Mouse (Mus musculus): ENCODE measurements around the gene Dhtkd1. TPM values are rescaled to one million over a fixed set of nuclear protein-coding genes. Genes with fewer than 3 reads are reported as not detected.

Gene Dhtkd1
- polyA plus RNA-seq, 1 experiment from 2014 or later: 3.5 TPM

GRCm38 (mm10) chr2:5943071-5943470, 479 bp upstream of the Dhtkd1 start:
- peak overlapping the region; percentile 57 for H3K4me3 ChIP-seq (ENCODE audit: low read depth, low read length)
- peak overlapping the region; percentile 63; the same call in 1 of the 2 replicates for H3K9ac ChIP-seq
- no peaks in the 10 kb centered on the region for H3K4me1 ChIP-seq (ENCODE audit: insufficient read depth)
- H3K36me3 ChIP-seq (ENCODE audit: insufficient read depth): no peaks in the 10 kb centered on the region
- DNase-seq (no peak), ATAC-seq (ENCODE audit: insufficient read depth) (peak; percentile 32; the same call in 1 of the 2 replicates)
- no peaks in the 10 kb centered on the region for H3K9me3 ChIP-seq (ENCODE audit: low read depth, low read length)
- H3K27me3 ChIP-seq (ENCODE audit: insufficient read depth, low read length): no peaks in the 10 kb centered on the region
- peak overlapping the region; percentile 89 for H3K4me2 ChIP-seq
- TF ChIP-seq CTCF (IDR thresholded peaks at IDR 0.05; ENCODE audit: low read depth): no peak
- WGBS: 35% methylated on average over 4 of the region's 4 CpGs
- H3K27ac ChIP-seq (ENCODE audit: low read depth): no peak overlapping the region

GRCm38 (mm10) chr2:5941861-5942415, 654 bp downstream of the Dhtkd1 start:
- DNase-seq (peak; percentile 4), ATAC-seq (ENCODE audit: insufficient read depth) (peak; percentile 34; the same call in 1 of the 2 replicates)
- Histone ChIP-seq H3K4me3 (ENCODE audit: low read depth, low read length) (peak overlapping the region; percentile 57), H3K9me3 (ENCODE audit: low read depth, low read length) (no peaks in the 10 kb centered on the region), H3K36me3 (ENCODE audit: insufficient read depth) (no peaks in the 10 kb centered on the region), H3K9ac (peak overlapping the region; percentile 63), H3K4me2 (peak overlapping the region; percentile 89), H3K27me3 (ENCODE audit: insufficient read depth, low read length) (no peaks in the 10 kb centered on the region), H3K4me1 (ENCODE audit: insufficient read depth) (no peaks in the 10 kb centered on the region), H3K27ac (ENCODE audit: low read depth) (no peak overlapping the region)
- TF ChIP-seq CTCF (IDR thresholded peaks at IDR 0.05; ENCODE audit: low read depth): no peak
- 59% methylated on average over 11 of the region's 11 CpGs for WGBS

GRCm38 (mm10) chr2:5940936-5941335, 1.7 kb downstream of the Dhtkd1 start:
- DNase-seq (no peak), ATAC-seq (ENCODE audit: insufficient read depth) (no peak)
- H3K27me3 ChIP-seq (ENCODE audit: insufficient read depth, low read length): no peaks in the 10 kb centered on the region
- no peak overlapping the region for H3K27ac ChIP-seq (ENCODE audit: low read depth)
- no peak overlapping the region for H3K4me2 ChIP-seq
- H3K9me3 ChIP-seq (ENCODE audit: low read depth, low read length): no peaks in the 10 kb centered on the region
- no peak overlapping the region for H3K4me3 ChIP-seq (ENCODE audit: low read depth, low read length)
- H3K36me3 ChIP-seq (ENCODE audit: insufficient read depth): no peaks in the 10 kb centered on the region
- TF ChIP-seq CTCF (IDR thresholded peaks at IDR 0.05; ENCODE audit: low read depth): no peak
- no peaks in the 10 kb centered on the region for H3K4me1 ChIP-seq (ENCODE audit: insufficient read depth)
- 89% methylated on average over 9 of the region's 9 CpGs for WGBS
- no peak overlapping the region for H3K9ac ChIP-seq

GRCm38 (mm10) chr2:5939911-5940310, 2.7 kb downstream of the Dhtkd1 start:
- Histone ChIP-seq H3K27ac (ENCODE audit: low read depth) (no peak overlapping the region), H3K4me3 (ENCODE audit: low read depth, low read length) (no peak overlapping the region), H3K9ac (no peak overlapping the region), H3K27me3 (ENCODE audit: insufficient read depth, low read length) (no peaks in the 10 kb centered on the region), H3K9me3 (ENCODE audit: low read depth, low read length) (no peaks in the 10 kb centered on the region), H3K4me2 (no peak overlapping the region), H3K36me3 (ENCODE audit: insufficient read depth) (no peaks in the 10 kb centered on the region), H3K4me1 (ENCODE audit: insufficient read depth) (no peaks in the 10 kb centered on the region)
- TF ChIP-seq CTCF (IDR thresholded peaks at IDR 0.05; ENCODE audit: low read depth): no peak
- DNase-seq (no peak), ATAC-seq (ENCODE audit: insufficient read depth) (no peak)
- WGBS: 84% methylated on average over 14 of the region's 14 CpGs

- DNase-seq: no peak
- Histone ChIP-seq H3K27ac (ENCODE audit: low read depth) (no peak overlapping the region), H3K9me3 (ENCODE audit: low read depth, low read length) (no peaks in the 10 kb centered on the region), H3K4me2 (no peak overlapping the region), H3K36me3 (ENCODE audit: insufficient read depth) (no peaks in the 10 kb centered on the region), H3K9ac (no peak overlapping the region), H3K27me3 (ENCODE audit: insufficient read depth, low read length) (no peaks in the 10 kb centered on the region), H3K4me1 (ENCODE audit: insufficient read depth) (no peaks in the 10 kb centered on the region), H3K4me3 (ENCODE audit: low read depth, low read length) (no peak overlapping the region)
- no peak for ATAC-seq (ENCODE audit: insufficient read depth)
- no peak for TF ChIP-seq CTCF (IDR thresholded peaks at IDR 0.05; ENCODE audit: low read depth)
- 85% methylated on average over 3 of the region's 3 CpGs for WGBS
Measured at GRCm38 (mm10) chr2:5939319-5939718, 3.3 kb downstream of the Dhtkd1 start.

- 76% methylated on average over 4 of the region's 4 CpGs for WGBS
- Histone ChIP-seq H3K4me1 (ENCODE audit: insufficient read depth) (no peaks in the 10 kb centered on the region), H3K4me2 (no peak overlapping the region), H3K9me3 (ENCODE audit: low read depth, low read length) (no peaks in the 10 kb centered on the region), H3K4me3 (ENCODE audit: low read depth, low read length) (no peak overlapping the region), H3K36me3 (ENCODE audit: insufficient read depth) (no peaks in the 10 kb centered on the region), H3K27ac (ENCODE audit: low read depth) (no peak overlapping the region), H3K27me3 (ENCODE audit: insufficient read depth, low read length) (no peaks in the 10 kb centered on the region), H3K9ac (no peak overlapping the region)
- ATAC-seq (ENCODE audit: insufficient read depth) (no peak), DNase-seq (no peak)
- no peak for TF ChIP-seq CTCF (IDR thresholded peaks at IDR 0.05; ENCODE audit: low read depth)
Measured at GRCm38 (mm10) chr2:5936550-5936949, 6.0 kb downstream of the Dhtkd1 start.

GRCm38 (mm10) chr2:5936068-5936467, 6.5 kb downstream of the Dhtkd1 start:
- Histone ChIP-seq H3K4me3 (ENCODE audit: low read depth, low read length) (no peak overlapping the region), H3K27me3 (ENCODE audit: insufficient read depth, low read length) (no peaks in the 10 kb centered on the region), H3K9me3 (ENCODE audit: low read depth, low read length) (no peaks in the 10 kb centered on the region), H3K9ac (no peak overlapping the region), H3K4me2 (no peak overlapping the region), H3K4me1 (ENCODE audit: insufficient read depth) (no peaks in the 10 kb centered on the region), H3K27ac (ENCODE audit: low read depth) (no peak overlapping the region), H3K36me3 (ENCODE audit: insufficient read depth) (no peaks in the 10 kb centered on the region)
- ATAC-seq (ENCODE audit: insufficient read depth): no peak
- no peak for TF ChIP-seq CTCF (IDR thresholded peaks at IDR 0.05; ENCODE audit: low read depth)
- WGBS: 63% methylated on average over 6 of the region's 6 CpGs
- no peak for DNase-seq

Data from lung, embryonic 14.5 days (tissue).